Mouse (Mus musculus) lung, adult 2 months (tissue): ENCODE results near the gene Pskh1. TPM values are rescaled to one million over a fixed set of nuclear protein-coding genes. Genes with fewer than 3 reads are reported as not detected.

Source experiments
- DNase-seq: peaks from one replicate; pipeline ENCODE4 v3.0.0; 2022
- H3K4me1 ChIP-seq: fragments of 200-500 bp; 2 replicates; pipeline ENCODE4 v1.6.1; 2011; ENCODE audit warnings: low read length; ENCODE audit not compliant: control insufficient read depth, insufficient read depth
- H3K4me3 ChIP-seq: fragments of 200-500 bp; replicated peaks from 2 replicates; pipeline ENCODE3; 2011; ENCODE audit warnings: low read depth, mild to moderate bottlenecking, control low read depth, low read length; ENCODE audit errors: extremely low read depth
- CTCF ChIP-seq: fragments of 200-500 bp; IDR thresholded peaks from 2 replicates; pipeline ENCODE4 v1.5.1; 2011; ENCODE audit warnings: mild to moderate bottlenecking, low read length, control low read depth; ENCODE audit not compliant: insufficient read depth
- POLR2A ChIP-seq: fragments of 200-500 bp; IDR thresholded peaks from 2 replicates; pipeline ENCODE4 v1.6.1; 2011; ENCODE audit warnings: low read depth, mild to moderate bottlenecking, control low read depth, low read length, borderline replicate concordance; ENCODE audit errors: extremely low read depth
- WGBS: fragments of 180-500 bp; shearing (Covaris S2); methylation state at CpG from one replicate; pipeline ENCODE4 v1.1.7; 2018; 5-methylcytosine and 5-hydroxymethylcytosine counted together
- polyA plus RNA-seq: library from polyadenylated mRNA; depleted of rRNA; stranded (reverse); fragments of >200 nt; gene quantifications from 2 replicates; pipeline ENCODE4 v1.2.3, GENCODE M21; 2012

Gene Pskh1
- polyA plus RNA-seq, 1 experiment = 43.7 TPM

DNA sequence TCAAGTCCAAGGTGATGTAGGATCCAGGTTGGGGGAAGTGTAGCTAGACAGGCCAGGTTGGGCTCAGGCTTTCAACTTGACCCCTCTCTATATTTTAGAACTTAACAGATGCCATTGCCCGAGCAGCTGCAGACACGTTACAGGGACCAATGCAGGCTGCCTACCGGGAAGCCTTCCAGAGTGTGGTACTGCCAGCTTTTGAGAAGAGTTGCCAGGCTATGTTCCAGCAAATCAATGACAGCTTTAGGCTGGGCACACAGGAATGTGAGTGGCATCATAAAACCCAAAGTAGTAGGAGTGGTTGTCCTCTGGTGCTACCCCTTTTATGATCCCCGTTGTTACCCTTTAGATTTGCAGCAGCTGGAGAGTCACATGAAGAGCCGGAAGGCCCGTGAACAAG lies 9.4 kb upstream of the Pskh1 start:
- no peaks in the 10 kb centered on the region for H3K4me1 ChIP-seq
- WGBS = 90% methylated on average over 6 of the region's 6 CpGs
- no peak for DNase-seq
- TF ChIP-seq CTCF (no peak), POLR2A (no peak)
- H3K4me3 ChIP-seq = no peak overlapping the region

DNA sequence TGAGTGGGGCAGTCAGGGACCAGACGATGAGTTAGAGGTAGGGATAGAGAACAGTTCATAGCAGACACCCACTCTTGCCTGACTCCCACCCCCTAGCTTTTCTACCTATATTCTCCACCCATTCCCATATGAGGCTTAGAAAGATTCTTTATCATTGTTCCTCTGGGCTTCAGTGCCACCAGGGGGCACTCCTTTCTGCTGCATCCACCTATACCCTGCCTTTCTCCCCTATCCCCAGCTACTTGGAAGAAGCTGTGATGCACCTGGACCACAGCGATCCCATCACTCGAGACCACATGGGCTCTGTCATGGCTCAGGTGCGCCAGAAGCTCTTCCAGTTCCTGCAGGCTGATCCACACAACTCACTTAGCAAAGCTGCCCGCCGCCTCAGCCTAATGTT lies 7.8 kb upstream of the Pskh1 start:
- TF ChIP-seq CTCF = peak; percentile 55
- no peak for TF ChIP-seq POLR2A
- WGBS = 91% methylated on average over 6 of the region's 6 CpGs
- peak; percentile 21 for DNase-seq
- Histone ChIP-seq H3K4me3 (no peak overlapping the region), H3K4me1 (no peaks in the 10 kb centered on the region)

DNA sequence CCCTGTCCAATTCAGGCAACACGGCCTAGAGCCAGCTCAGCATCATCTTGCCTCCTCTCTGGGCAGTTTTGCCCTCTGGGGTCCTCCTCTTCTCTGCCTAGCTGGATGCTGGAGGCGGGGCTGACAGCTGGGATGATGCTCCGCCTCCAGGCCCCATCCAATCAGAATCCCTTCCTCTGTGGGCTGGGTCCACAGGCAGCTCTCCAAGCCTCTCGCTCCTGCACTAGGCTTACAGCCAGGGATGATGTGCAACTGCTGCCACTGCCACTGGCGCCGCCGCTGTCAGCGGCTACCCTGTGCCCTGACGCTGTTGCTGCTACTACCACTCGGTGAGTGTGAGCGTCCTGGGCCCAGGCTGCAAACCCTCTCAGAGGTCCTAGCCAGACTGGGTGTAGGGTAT lies 6.9 kb upstream of the Pskh1 start, which contains the start of gene Nrn1l:
Gene Nrn1l, plus strand, starts transcription at position 229 of the 400 bp plus-strand sequence.
- H3K4me3 ChIP-seq = no peak within 1 kb of the TSS
- no peaks in the 10 kb centered on the region for H3K4me1 ChIP-seq
- WGBS = 19% methylated on average over 11 of the region's 11 CpGs
- no peak for TF ChIP-seq POLR2A
- TF ChIP-seq CTCF = no peak
- peak; percentile 27 for DNase-seq

DNA sequence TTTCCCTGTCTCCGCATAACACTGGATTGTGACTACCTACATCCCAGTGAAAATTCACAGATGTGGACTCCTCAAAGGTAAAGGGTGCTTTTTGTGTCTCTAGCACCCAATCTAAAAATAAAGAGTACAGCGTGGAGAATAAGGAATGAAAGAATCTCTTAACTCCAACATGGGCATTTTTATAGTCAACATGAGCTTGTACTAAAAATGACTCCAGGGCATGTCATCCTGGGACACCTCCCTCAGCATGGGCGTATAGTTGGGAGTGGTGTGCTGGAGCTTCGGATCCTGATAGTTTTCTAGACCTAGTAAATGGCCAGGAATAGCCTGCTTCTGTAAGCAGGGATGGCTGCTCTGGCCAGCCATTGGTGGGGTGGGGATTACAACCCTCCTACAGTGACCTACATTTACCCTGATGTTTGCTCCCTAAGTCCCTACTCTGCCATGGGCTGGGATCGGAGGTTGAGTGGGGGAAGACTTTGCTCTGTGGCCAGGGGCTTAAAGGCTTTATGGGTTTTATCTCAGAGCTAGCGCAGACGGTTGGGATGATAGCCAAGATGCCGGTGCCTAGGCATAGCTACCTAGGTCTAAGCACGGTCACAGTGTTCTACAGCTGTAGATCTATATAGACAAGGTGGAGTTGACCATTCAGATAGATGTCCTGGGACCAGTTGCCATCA lies 2.3 kb upstream of the Pskh1 start:
- no peak overlapping the region for H3K4me3 ChIP-seq
- TF ChIP-seq CTCF = no peak
- no peak for TF ChIP-seq POLR2A
- DNase-seq = no peak
- H3K4me1 ChIP-seq = peaks cover 4% of the 10 kb centered on the region; the same call in 1 of the 2 replicates
- 76% methylated on average over 9 of the region's 9 CpGs for WGBS

DNA sequence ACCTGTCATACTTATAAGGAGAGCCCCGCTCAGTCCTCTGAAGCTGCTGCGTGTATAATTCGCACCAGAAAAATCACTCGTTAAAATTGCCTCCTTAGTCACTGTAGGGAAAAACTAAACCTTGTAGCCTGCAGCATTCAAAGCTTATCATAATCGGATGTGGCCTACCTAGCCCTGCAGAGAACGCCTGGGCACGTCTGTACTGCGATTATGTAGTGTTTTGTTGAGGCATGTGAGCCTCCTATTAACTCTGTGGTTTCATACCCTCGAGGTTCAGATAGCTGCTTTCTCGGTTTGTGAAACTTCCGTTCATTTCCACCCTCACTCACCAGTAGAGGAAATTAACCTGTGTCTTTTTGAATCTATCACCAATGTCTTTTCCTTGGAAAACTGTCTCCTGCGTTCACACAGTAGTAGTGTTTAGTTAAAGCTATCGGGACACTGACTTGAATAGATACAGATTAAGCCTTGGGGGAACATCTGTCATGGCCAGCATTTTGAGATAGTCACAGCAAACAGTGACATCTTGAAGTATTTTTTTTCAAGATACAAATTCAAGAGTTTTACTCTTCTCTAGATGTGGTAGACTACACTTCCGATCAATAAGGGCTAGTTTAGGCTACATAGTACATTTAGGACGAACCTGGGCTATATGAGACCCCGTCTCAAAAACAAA lies 838 bp downstream of the Pskh1 start:
- 23% methylated on average over 16 of the region's 16 CpGs for WGBS

DNA sequence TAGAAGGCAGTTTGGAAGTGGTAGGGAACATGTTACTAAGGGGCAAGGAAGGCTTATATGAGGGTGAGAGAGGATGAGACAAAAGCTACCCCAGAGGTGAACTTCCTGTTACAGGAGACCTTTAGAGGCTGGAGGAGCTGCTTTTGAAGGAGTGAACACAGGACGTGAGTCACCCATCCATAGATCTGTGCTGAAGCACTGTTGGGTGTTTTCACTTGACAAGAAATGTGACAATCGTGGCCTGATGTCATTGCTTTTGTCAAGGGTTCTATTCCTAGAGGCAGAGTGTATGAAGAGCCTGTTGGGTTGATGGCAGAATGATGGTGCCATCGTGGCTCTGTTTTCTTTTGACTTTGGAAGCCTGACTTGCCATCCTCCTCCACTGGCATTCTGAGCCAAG lies 19.1 kb downstream of the Pskh1 start:
- TF ChIP-seq POLR2A (no peak), CTCF (no peak)
- no peak overlapping the region for H3K4me3 ChIP-seq
- WGBS = 65% methylated on average over 3 of the region's 3 CpGs
- H3K4me1 ChIP-seq = no peaks in the 10 kb centered on the region
- DNase-seq = no peak

More for the DNA sequence above, 838 bp downstream of the Pskh1 start:
- Histone ChIP-seq H3K4me3 (peak overlapping the region; percentile 81), H3K4me1 (peaks cover 4% of the 10 kb centered on the region; the same call in 1 of the 2 replicates)
- TF ChIP-seq POLR2A (no peak), CTCF (no peak)
- no peak for DNase-seq

DNA sequence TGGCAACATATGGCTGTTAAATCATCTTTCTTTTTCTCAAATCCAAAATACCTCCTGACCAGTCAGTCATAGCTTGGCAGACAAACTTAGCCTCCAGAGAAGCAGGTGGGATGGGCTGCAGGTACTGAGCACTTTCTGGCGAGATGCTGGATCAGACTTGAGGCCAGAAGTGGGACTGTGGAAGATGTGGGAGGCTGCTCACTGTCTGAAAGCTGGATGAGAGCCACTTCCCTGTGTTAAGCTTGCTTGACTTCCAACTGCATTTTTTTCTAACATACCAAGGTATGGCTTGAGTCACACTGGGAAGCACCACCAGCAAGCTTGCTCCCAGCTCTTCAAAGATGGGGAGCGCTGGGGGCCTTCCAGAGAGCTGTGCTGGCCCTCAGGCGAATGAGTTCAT lies 24.9 kb downstream of the Pskh1 start:
- no peak for TF ChIP-seq CTCF
- TF ChIP-seq POLR2A = no peak
- no peak for DNase-seq
- WGBS = 70% methylated on average over 3 of the region's 3 CpGs
- H3K4me1 ChIP-seq = no peaks in the 10 kb centered on the region
- no peak overlapping the region for H3K4me3 ChIP-seq

DNA sequence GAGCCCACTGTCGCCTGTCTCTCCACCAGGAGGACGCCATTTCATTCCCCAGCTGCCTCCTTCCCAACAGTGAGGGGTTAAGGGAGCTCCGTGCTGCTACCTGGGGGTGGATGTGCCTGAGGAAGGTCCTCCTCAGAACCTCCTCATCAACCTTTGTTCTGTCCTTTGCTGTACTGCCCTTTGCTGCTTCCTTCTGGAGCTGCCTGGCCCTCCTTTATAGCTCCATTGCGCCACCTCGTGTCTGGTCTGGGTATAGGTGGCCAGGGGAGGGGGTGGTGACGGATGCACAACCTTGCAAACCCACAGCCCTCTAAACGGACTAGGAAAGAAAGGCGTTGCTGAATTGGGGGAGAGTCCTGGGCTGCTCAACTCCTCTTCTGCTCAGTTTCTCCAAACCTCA lies 30.4 kb downstream of the Pskh1 start:
- Histone ChIP-seq H3K4me3 (no peak overlapping the region), H3K4me1 (no peaks in the 10 kb centered on the region)
- WGBS = 26% methylated on average over 8 of the region's 8 CpGs
- peak; percentile 85 for DNase-seq
- TF ChIP-seq CTCF (peak; percentile 90), POLR2A (no peak)

DNA sequence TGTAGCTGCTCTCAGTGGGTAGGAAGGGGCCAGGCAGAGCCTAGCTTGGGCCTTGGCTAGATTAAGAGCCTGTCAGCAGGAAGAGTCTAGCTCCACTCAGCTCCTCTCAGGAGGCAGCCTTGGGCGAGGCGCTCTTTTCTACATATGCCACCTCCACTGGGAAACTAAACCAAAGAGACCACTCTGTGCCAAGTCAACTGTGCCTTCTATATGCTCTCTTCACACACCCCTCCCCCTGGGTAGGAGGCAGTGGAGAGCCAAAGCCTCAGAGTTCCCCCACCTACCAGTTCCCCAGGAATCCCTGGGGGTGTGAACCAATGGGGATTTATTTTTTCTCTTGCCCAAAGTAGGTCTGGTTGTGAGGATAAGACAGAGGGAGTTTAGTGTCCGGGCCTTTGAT lies 31.0 kb downstream of the Pskh1 start:
- TF ChIP-seq CTCF (no peak), POLR2A (no peak)
- Histone ChIP-seq H3K4me1 (no peaks in the 10 kb centered on the region), H3K4me3 (no peak overlapping the region)
- 97% methylated on average over 3 of the region's 3 CpGs for WGBS
- no peak for DNase-seq

DNA sequence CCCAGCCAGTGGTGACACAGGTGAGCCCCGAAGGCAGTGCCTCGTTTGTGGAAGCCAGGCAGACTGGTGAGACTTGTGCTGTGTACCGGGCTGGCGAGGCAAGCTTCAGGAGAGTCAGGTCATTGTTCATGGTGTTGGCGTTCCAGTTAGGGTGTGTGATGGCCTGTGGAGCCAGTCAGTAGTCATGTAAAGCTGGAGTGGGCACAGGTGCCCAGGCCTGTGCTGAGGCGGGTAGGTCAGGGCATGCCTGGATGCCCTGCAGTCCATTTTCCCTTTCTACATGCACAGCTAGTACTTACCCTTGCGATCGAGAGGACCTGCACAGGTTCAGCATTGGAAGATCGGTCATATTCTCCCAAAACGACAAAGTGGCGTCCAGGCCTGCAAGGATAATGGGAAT lies 32.3 kb downstream of the Pskh1 start:
- no peak for TF ChIP-seq CTCF
- TF ChIP-seq POLR2A = no peak
- peaks cover 4% of the 10 kb centered on the region for H3K4me1 ChIP-seq
- whole genome bisulfite sequencing = 88% methylated on average over 11 of the region's 11 CpGs
- no peak for DNase-seq
- H3K4me3 ChIP-seq = no peak overlapping the region
